Mouse (Mus musculus) G1E (cell line): Measurements from ENCODE around the gene Wars2. TPM values are rescaled to one million over a fixed set of nuclear protein-coding genes. Genes with fewer than 3 reads are reported as not detected.
A peak's percentile ranks its signal among the peaks of the same experiment; 100 is the strongest.

Source experiments
- ATAC-seq: 2 replicates; pipeline ENCODE4 v1.8.0; 2016; ENCODE audit warnings: mild to moderate bottlenecking; ENCODE audit not compliant: insufficient number of reproducible peaks, poor library complexity, low FRiP score, severe bottlenecking; ENCODE audit errors: extremely low read depth
- DNase-seq: peaks from one replicate; pipeline ENCODE4 v3.0.0; 2012; ENCODE audit warnings: low spot score
- H3K27me3 ChIP-seq: 2 replicates; pipeline ENCODE4 v1.6.1; 2012; ENCODE audit warnings: mild to moderate bottlenecking, low read length, inconsistent platforms; ENCODE audit not compliant: insufficient read depth
- H3K36me3 ChIP-seq: replicated peaks from 2 replicates; pipeline ENCODE3; 2012; ENCODE audit warnings: mild to moderate bottlenecking, inconsistent platforms
- H3K4me1 ChIP-seq: 2 replicates; pipeline ENCODE4 v1.6.1; 2012; ENCODE audit warnings: low read depth, low read length, inconsistent platforms, mixed read lengths; ENCODE audit not compliant: insufficient read depth
- H3K4me3 ChIP-seq: 2 replicates; pipeline ENCODE4 v1.5.1; 2012; ENCODE audit warnings: low read depth, mild to moderate bottlenecking, inconsistent platforms, low read length, moderate library complexity, mixed read lengths
- H3K9me3 ChIP-seq: replicated peaks from 2 replicates; pipeline ENCODE4 v1.6.1; 2012; ENCODE audit warnings: inconsistent platforms
- CTCF ChIP-seq: IDR thresholded peaks from 2 replicates; pipeline ENCODE4 v1.5.1; 2012; ENCODE audit warnings: low read depth, low read length, inconsistent platforms, mixed read lengths
- GATA1 ChIP-seq: IDR thresholded peaks from 2 replicates; pipeline ENCODE4 v1.6.1; 2012; ENCODE audit warnings: borderline replicate concordance, low read length, inconsistent platforms, mixed read lengths
- GATA2 ChIP-seq: IDR thresholded peaks from 2 replicates; pipeline ENCODE4 v1.6.1; 2012; ENCODE audit warnings: low read depth, low read length, inconsistent platforms, borderline replicate concordance
- POLR2AphosphoS5 ChIP-seq: IDR thresholded peaks from 2 replicates; pipeline ENCODE4 v1.6.1; 2012; ENCODE audit warnings: low read depth, low read length, inconsistent platforms; ENCODE audit not compliant: insufficient replicate concordance
- TAL1 ChIP-seq: conservative IDR thresholded peaks from 2 replicates; pipeline ENCODE4 v1.6.1; 2012; ENCODE audit warnings: low read depth, low read length, inconsistent platforms, mixed read lengths
- polyA plus RNA-seq: library from polyadenylated mRNA; stranded (reverse); fragments of >175 nt; gene quantifications from 2 replicates; pipeline ENCODE4 v1.2.3, GENCODE M21; 2012
- total RNA-seq, 2 experiments: library from RNA; stranded (forward) in 1 of 2; stranded (reverse) in 1 of 2; fragments of 200-1000 nt in 1 of 2; fragments of >200 nt in 1 of 2; fragmentation: Nextera tagmentation in 1 of 2; gene quantifications; 2 replicates each; pipeline ENCODE4 v1.2.3; 2014 to 2017

Wars2 gene
- total RNA-seq (2014; fragmentation: Nextera tagmentation) (8.0 and 12.0 TPM in 2 replicates), total RNA-seq (2017) (7.4 and 7.9 TPM in 2 replicates), polyA plus RNA-seq (0.61 and 0.62 TPM in 2 replicates)

- no peaks in the 10 kb centered on the region for H3K9me3 ChIP-seq
- H3K36me3 ChIP-seq: peaks cover 8% of the 10 kb centered on the region
- H3K27me3 ChIP-seq: no peaks in the 10 kb centered on the region
- peak; percentile 81 for DNase-seq
- peak within 1 kb of the TSS; percentile 76 for H3K4me3 ChIP-seq
- TF ChIP-seq POLR2AphosphoS5: no peak
- TF ChIP-seq GATA1: no peak
- no peak for TF ChIP-seq TAL1
- TF ChIP-seq CTCF: no peak
- no peak for TF ChIP-seq GATA2
- peak; percentile 97 for ATAC-seq
- H3K4me1 ChIP-seq: peaks cover 14% of the 10 kb centered on the region
These were observed at the start of gene Wars2 for GRCm38 (mm10) chr3:99140940-99141854. Gene Wars2 (plus strand): TSS chr3:99141068.

GRCm38 (mm10) chr3:99096816-99097215, 44.1 kb upstream of the Wars2 start:
- Histone ChIP-seq H3K36me3 (no peaks in the 10 kb centered on the region), H3K4me1 (no peaks in the 10 kb centered on the region), H3K27me3 (no peaks in the 10 kb centered on the region), H3K4me3 (no peak overlapping the region), H3K9me3 (0 out of 2 replicates have a peak, but pooled peaks cover 2% of the 10 kb centered on the region)
- DNase-seq: no peak
- no peak for ATAC-seq
- TF ChIP-seq GATA1: no peak
- TF ChIP-seq GATA2: no peak
- no peak for TF ChIP-seq POLR2AphosphoS5
- TF ChIP-seq TAL1: no peak
- no peak for TF ChIP-seq CTCF

GRCm38 (mm10) chr3:99110353-99111213, 30.3 kb upstream of the Wars2 start:
- DNase-seq (no peak), ATAC-seq (no peak)
- Histone ChIP-seq H3K9me3 (no peaks in the 10 kb centered on the region), H3K36me3 (no peaks in the 10 kb centered on the region), H3K4me3 (no peak overlapping the region), H3K27me3 (no peaks in the 10 kb centered on the region), H3K4me1 (no peaks in the 10 kb centered on the region)
- TF ChIP-seq TAL1 (no peak), POLR2AphosphoS5 (no peak), CTCF (no peak), GATA1 (no peak), GATA2 (no peak)

GRCm38 (mm10) chr3:99111214-99111608, 29.7 kb upstream of the Wars2 start:
- no peaks in the 10 kb centered on the region for H3K9me3 ChIP-seq
- no peaks in the 10 kb centered on the region for H3K4me1 ChIP-seq
- no peaks in the 10 kb centered on the region for H3K27me3 ChIP-seq
- no peaks in the 10 kb centered on the region for H3K36me3 ChIP-seq
- ATAC-seq (no peak), DNase-seq (no peak)
- TF ChIP-seq TAL1: no peak
- no peak for TF ChIP-seq GATA1
- no peak for TF ChIP-seq GATA2
- TF ChIP-seq POLR2AphosphoS5: no peak
- TF ChIP-seq CTCF: no peak
- H3K4me3 ChIP-seq: no peak overlapping the region

- H3K27me3 ChIP-seq: no peaks in the 10 kb centered on the region
- H3K4me3 ChIP-seq: no peak overlapping the region
- DNase-seq (no peak), ATAC-seq (no peak)
- TF ChIP-seq GATA2 (no peak), GATA1 (no peak), TAL1 (no peak), CTCF (no peak), POLR2AphosphoS5 (no peak)
- H3K9me3 ChIP-seq: no peaks in the 10 kb centered on the region
- no peaks in the 10 kb centered on the region for H3K36me3 ChIP-seq
- H3K4me1 ChIP-seq: no peaks in the 10 kb centered on the region
These were observed 27.5 kb upstream of the Wars2 start for GRCm38 (mm10) chr3:99113266-99113837.

DNA sequence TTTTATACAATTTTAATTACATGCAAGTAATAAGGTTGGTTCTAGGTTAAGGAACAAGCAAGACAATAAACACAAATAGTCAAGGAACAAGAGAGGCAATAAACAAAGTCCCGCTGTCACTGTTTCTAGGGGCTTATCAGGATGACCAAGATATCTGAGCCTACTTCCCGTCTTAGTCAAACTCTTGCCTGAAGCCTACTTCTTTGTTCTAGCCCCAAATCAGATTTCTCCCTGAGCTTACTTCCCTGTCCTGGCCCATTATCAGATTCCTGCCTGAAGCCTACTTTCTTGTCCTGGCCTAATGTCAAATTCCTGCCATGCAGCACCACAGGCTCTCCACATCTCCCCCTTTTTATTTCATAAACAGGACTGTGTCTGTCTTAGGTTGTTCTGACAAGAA, 19.9 kb upstream of the Wars2 start:
- no peaks in the 10 kb centered on the region for H3K4me1 ChIP-seq
- no peak overlapping the region for H3K4me3 ChIP-seq
- no peaks in the 10 kb centered on the region for H3K9me3 ChIP-seq
- no peak for ATAC-seq
- no peak for TF ChIP-seq TAL1
- no peak for TF ChIP-seq POLR2AphosphoS5
- TF ChIP-seq GATA1: no peak
- no peak for TF ChIP-seq GATA2
- no peak for TF ChIP-seq CTCF
- DNase-seq: no peak
- H3K27me3 ChIP-seq: no peaks in the 10 kb centered on the region
- no peaks in the 10 kb centered on the region for H3K36me3 ChIP-seq
